Comparison of ENCODE assay signal across 8 mouse cellular contexts in the genomic region with DNA sequence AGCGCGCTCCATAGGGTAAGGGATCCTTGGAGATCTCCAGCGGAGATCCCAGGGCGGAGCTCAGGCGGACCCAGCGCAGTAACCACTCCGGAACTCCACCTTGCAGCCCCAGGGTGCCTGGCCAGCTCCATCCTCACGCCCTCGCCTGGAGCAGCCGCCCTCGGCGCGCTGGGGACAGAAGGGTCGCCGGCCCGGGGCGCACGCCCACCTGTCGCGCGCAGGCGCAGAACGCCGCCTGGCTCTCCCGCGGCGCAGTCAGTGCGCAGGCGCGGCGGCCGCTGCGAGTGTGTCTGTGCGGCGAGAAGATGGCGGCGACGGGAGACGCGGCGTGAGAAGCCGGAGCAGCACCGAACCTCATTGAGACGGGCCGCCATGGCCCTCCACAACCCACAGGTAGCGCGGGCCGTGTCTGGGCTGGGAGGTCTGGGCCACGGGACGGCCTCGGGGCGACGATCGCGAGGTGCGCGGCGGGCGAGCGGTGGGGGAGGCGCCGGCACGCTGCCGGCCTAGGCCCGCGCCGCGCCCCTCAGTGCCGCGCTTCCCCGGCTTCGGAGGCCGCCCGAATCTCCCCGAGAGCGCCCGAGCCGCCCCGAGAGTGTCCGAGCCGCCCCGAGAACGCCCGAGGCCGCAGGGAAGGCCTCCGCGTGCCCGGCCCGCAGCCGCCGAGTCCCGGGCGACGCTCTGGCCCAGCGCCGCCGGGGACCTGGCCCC. TPM values are rescaled to one million over a fixed set of nuclear protein-coding genes. Genes with fewer than 3 reads are reported as not detected.
DNase-seq lines count a peak whose midpoint lies in the region; ATAC-seq lines count a peak whose summit lies in the region.

A gene (plus strand): TSS at position 295 of the 711 bp plus-strand sequence.

- under 1% methylated on average over 93 of the region's 97 CpGs for WGBS in intestine, embryonic 14.5 days

- peak; percentile 94 for ATAC-seq in intestine, embryonic 14.5 days (replicated peaks; ENCODE audit: low FRiP score, low TSS enrichment, low read depth)
- ATAC-seq in megakaryocyte progenitor cell, adult 5-6 weeks (replicated peaks; ENCODE audit: poor library complexity), result peak; percentile 79

- peak; percentile 95 for DNase-seq in adrenal gland, adult 2 months
- DNase-seq in embryo, embryonic 11 days, result peak; percentile 95
- peak; percentile 91 for DNase-seq in gastrocnemius, postnatal 25 days
- peak; percentile 95 for DNase-seq in intestine, embryonic 14.5 days (ENCODE audit: low spot score)
- peak; percentile 84 to 92 for DNase-seq in left cerebral cortex, postnatal 10 days (ENCODE audit: extremely low spot score in 1 of 2, low spot score in 2 of 2)
- DNase-seq in right cerebral cortex, postnatal 10 days (ENCODE audit: low spot score in 2 of 2), result peak; percentile 92 to 93
- peak; percentile 92 for DNase-seq in urinary bladder, postnatal 14 days (ENCODE audit: low spot score)

- H3K36me3 ChIP-seq in intestine, embryonic 14.5 days (ENCODE audit: control insufficient read depth, insufficient read depth, low read length), result no peaks in the 10 kb centered on the region

- no peaks in the 10 kb centered on the region for H3K27me3 ChIP-seq in intestine, embryonic 14.5 days (replicated peaks; ENCODE audit: control insufficient read depth, insufficient read depth, low read length)

- H3K9ac ChIP-seq in intestine, embryonic 14.5 days (ENCODE audit: low read length), result peak within 1 kb of the TSS; percentile 91

- no peaks in the 10 kb centered on the region for H3K9me3 ChIP-seq in intestine, embryonic 14.5 days (ENCODE audit: control insufficient read depth, low read length)

- H3K4me1 ChIP-seq in intestine, embryonic 14.5 days (replicated peaks; ENCODE audit: control insufficient read depth, insufficient read depth, low read length), result peaks cover 32% of the 10 kb centered on the region

- peak within 1 kb of the TSS; percentile 67 for H3K4me2 ChIP-seq in intestine, embryonic 14.5 days (ENCODE audit: low read length)

- H3K4me3 ChIP-seq in intestine, embryonic 14.5 days (ENCODE audit: low read depth, low read length), result peak within 1 kb of the TSS; percentile 84

- H3K27ac ChIP-seq in intestine, embryonic 14.5 days (ENCODE audit: low read depth), result peak within 1 kb of the TSS; percentile 89

- intact Hi-C loops in left cerebral cortex, postnatal 10 days (cut with DNase I), result no loop called here

RNA-seq across cellular contexts. Expression of the gene that starts here (rescaled TPM):
- 1 to 10 TPM; 5.9 to 9.9 TPM for total RNA-seq in adrenal gland, adult 2 months (2021)
- 43.6 and 50.1 TPM in 2 replicates for polyA plus RNA-seq in adrenal gland, adult 2 months (2012; rRNA removed)
- total RNA-seq in gastrocnemius, postnatal 25 days (2021), result 1 to 10 TPM in 1 of 2 experiments, not detected in 1; 6.7 TPM
- polyA plus RNA-seq in intestine, embryonic 14.5 days (2014; fragmentation: Nextera tagmentation; extraction: Ambion mirVana), result 8.3 and 9.9 TPM in 2 replicates
- 1 to 10 TPM; 4.4 to 9.0 TPM for total RNA-seq in left cerebral cortex, postnatal 10 days (2021)
- total RNA-seq in megakaryocyte progenitor cell, adult 5-6 weeks (2015), result 18.6 and 18.7 TPM in 2 replicates
- 14.7 TPM in 1 of 2 replicates, not detected in the other for total RNA-seq in megakaryocyte progenitor cell, adult 5-6 weeks (2017)

Comparison
In these comparisons a context has a peak if more than half of its experiments do, and no peak if none do; other contexts are left out.
1. Peak in every context shown above with its lines: DNase-seq, ATAC-seq, H3K4me3 ChIP-seq and H3K27ac ChIP-seq.